ENCODE assay signal across 28 mouse cellular contexts in the genomic region with DNA sequence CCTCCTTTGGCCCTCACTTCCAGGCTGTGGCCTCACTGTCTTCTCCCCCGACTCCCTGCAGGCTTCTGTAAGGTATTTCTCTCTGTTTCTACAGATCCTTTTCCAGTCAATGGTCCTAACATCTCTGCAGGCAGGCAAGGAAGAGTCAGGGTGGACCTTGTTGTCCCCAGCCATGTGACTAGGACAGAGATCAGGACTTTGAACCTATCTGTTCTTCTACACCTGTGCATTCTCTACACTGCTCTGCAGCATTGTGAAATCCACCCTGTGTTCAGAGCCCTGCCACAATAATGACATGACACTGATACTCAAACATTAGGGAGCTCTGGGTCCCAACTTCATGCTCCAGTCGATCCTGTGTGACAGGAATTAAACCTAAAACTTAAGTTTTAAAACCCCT. TPM values are rescaled to one million over a fixed set of nuclear protein-coding genes. Genes with fewer than 3 reads are reported as not detected.
A peak's percentile ranks its signal among the peaks of the same experiment; 100 is the strongest.
DNase-seq lines count a peak whose midpoint lies in the region; ATAC-seq and TF ChIP-seq lines count a peak whose summit lies in the region.
"Had no signal": no experiment of that assay in that cellular context is flagged by ENCODE, and none has a peak within 500 bp of the region (broad histone marks: within the 10 kb centered on the region; RNA-seq: fewer than 3 reads in every experiment).

No protein-coding gene starts in this region.

- no peak for DNase-seq in heart, embryonic 10.5 days (ENCODE audit: low spot score)
- peak; percentile 25 for DNase-seq in kidney, postnatal 14 days
- peak; percentile 14 to 22 (median 17) for DNase-seq in liver, embryonic 14.5 days (ENCODE audit: low read depth in 3 of 3, low spot score in 3 of 3)
- DNase-seq in frontal cortex, adult 2 months (ENCODE audit: extremely low spot score in 1 of 2, low spot score in 1 of 2), result no peak
- no peak for DNase-seq in thymus, postnatal 36 days
- DNase-seq: adrenal gland, adult 8-10 months; cerebellum, adult 2 months; cerebellum, postnatal 14 days; heart, adult 2 months; heart, postnatal 36 days; layer of hippocampus, postnatal 36 days; lung, postnatal 36 days; thymus, postnatal 14 days had no signal

- H3K27me3 ChIP-seq in heart, embryonic 14.5 days (ENCODE audit: control insufficient read depth, insufficient read depth, low read length), result no peaks in the 10 kb centered on the region
- no peaks in the 10 kb centered on the region for H3K27me3 ChIP-seq in heart, embryonic 10.5 days (ENCODE audit: insufficient read depth, poor library complexity, severe bottlenecking)
- no peaks in the 10 kb centered on the region for H3K27me3 ChIP-seq in kidney, embryonic 14.5 days (ENCODE audit: control insufficient read depth, insufficient read depth, low read length)
- H3K27me3 ChIP-seq in intestine, embryonic 15.5 days (replicated peaks), result no peaks in the 10 kb centered on the region
- H3K27me3 ChIP-seq in liver, embryonic 14.5 days (ENCODE audit: control insufficient read depth, insufficient read depth, low read length), result no peaks in the 10 kb centered on the region
- H3K27me3 ChIP-seq: limb, embryonic 15.5 days; neural tube, embryonic 12.5 days had no signal

- H3K9me3 ChIP-seq in heart, embryonic 14.5 days (ENCODE audit: control insufficient read depth, low read length), result no peaks in the 10 kb centered on the region
- H3K9me3 ChIP-seq in heart, embryonic 10.5 days, result no peaks in the 10 kb centered on the region
- H3K9me3 ChIP-seq in kidney, embryonic 14.5 days (ENCODE audit: control insufficient read depth, low read length), result no peaks in the 10 kb centered on the region
- H3K9me3 ChIP-seq in intestine, embryonic 15.5 days, result no peaks in the 10 kb centered on the region
- H3K9me3 ChIP-seq in liver, embryonic 14.5 days (ENCODE audit: control insufficient read depth, low read length), result no peaks in the 10 kb centered on the region
- H3K9me3 ChIP-seq: G1E; limb, embryonic 10.5 days; limb, embryonic 15.5 days; neural tube, embryonic 12.5 days had no signal

- H3K4me3 ChIP-seq in heart, embryonic 14.5 days (ENCODE audit: control insufficient read depth in 1 of 2, insufficient read depth in 1 of 2, low read depth in 1 of 2, low read length in 2 of 2), result no peak overlapping the region
- H3K4me3 ChIP-seq in heart, embryonic 10.5 days, result no peak overlapping the region
- H3K4me3 ChIP-seq in kidney, embryonic 14.5 days (ENCODE audit: low read length), result no peak overlapping the region
- H3K4me3 ChIP-seq in intestine, embryonic 15.5 days (replicated peaks), result no peak overlapping the region
- H3K4me3 ChIP-seq in liver, embryonic 14.5 days (ENCODE audit: insufficient read depth in 1 of 2, low read depth in 2 of 2, low read length in 2 of 2), result no peak overlapping the region
- H3K4me3 ChIP-seq: erythroblast, embryonic 14.5 days; heart, adult 2 months; limb, embryonic 10.5 days; limb, embryonic 15.5 days; myocyte; neural tube, embryonic 12.5 days had no signal

- H3K27ac ChIP-seq in heart, embryonic 14.5 days (replicated peaks in 1 of 2; ENCODE audit: control insufficient read depth in 1 of 2, insufficient read depth in 1 of 2, low read depth in 2 of 2, low read length in 2 of 2), result peak overlapping the region; percentile 2 to 29; a peak in 1 of 4 replicates
- no peak overlapping the region for H3K27ac ChIP-seq in heart, embryonic 10.5 days
- H3K27ac ChIP-seq in kidney, embryonic 14.5 days (ENCODE audit: low read depth, low read length), result no peak overlapping the region
- no peak overlapping the region for H3K27ac ChIP-seq in intestine, embryonic 15.5 days
- no peak overlapping the region for H3K27ac ChIP-seq in liver, embryonic 14.5 days
- H3K27ac ChIP-seq: heart, adult 2 months; hindbrain, embryonic 14.5 days; limb, embryonic 10.5 days; limb, embryonic 15.5 days; neural tube, embryonic 12.5 days had no signal

- H3K9ac ChIP-seq in heart, embryonic 14.5 days (ENCODE audit: low read length), result no peak overlapping the region
- no peak overlapping the region for H3K9ac ChIP-seq in kidney, embryonic 14.5 days (ENCODE audit: low read depth, low read length)
- H3K9ac ChIP-seq in intestine, embryonic 15.5 days, result no peak overlapping the region
- no peak overlapping the region for H3K9ac ChIP-seq in liver, embryonic 14.5 days (replicated peaks)
- H3K9ac ChIP-seq: hindbrain, embryonic 14.5 days; limb, embryonic 15.5 days; neural tube, embryonic 12.5 days had no signal

- no peaks in the 10 kb centered on the region for H3K36me3 ChIP-seq in heart, embryonic 14.5 days (ENCODE audit: control insufficient read depth, insufficient read depth, low read length)
- H3K36me3 ChIP-seq in heart, embryonic 10.5 days, result no peaks in the 10 kb centered on the region
- no peaks in the 10 kb centered on the region for H3K36me3 ChIP-seq in kidney, embryonic 14.5 days (ENCODE audit: control insufficient read depth, insufficient read depth, low read length)
- H3K36me3 ChIP-seq in intestine, embryonic 15.5 days, result no peaks in the 10 kb centered on the region
- no peaks in the 10 kb centered on the region for H3K36me3 ChIP-seq in liver, embryonic 14.5 days (replicated peaks; ENCODE audit: control insufficient read depth, insufficient read depth, low read depth)
- H3K36me3 ChIP-seq: G1E; limb, embryonic 10.5 days; limb, embryonic 15.5 days; neural tube, embryonic 12.5 days had no signal

- no peak for TF ChIP-seq CTCF in liver, embryonic 14.5 days (IDR thresholded peaks at IDR 0.05; ENCODE audit: low read depth)

- H3K4me2 ChIP-seq in heart, embryonic 14.5 days (ENCODE audit: low read length), result no peak overlapping the region
- H3K4me2 ChIP-seq in kidney, embryonic 14.5 days (replicated peaks; ENCODE audit: low read depth, low read length), result no peak overlapping the region
- H3K4me2 ChIP-seq in intestine, embryonic 15.5 days (replicated peaks), result no peak overlapping the region
- H3K4me2 ChIP-seq in liver, embryonic 14.5 days (ENCODE audit: low read depth), result no peak overlapping the region
- H3K4me2 ChIP-seq: hindbrain, embryonic 14.5 days; limb, embryonic 15.5 days; midbrain, embryonic 11.5 days; neural tube, embryonic 12.5 days had no signal

- 66% methylated on average over 2 of the region's 2 CpGs for WGBS in heart, embryonic 14.5 days
- WGBS in heart, embryonic 10.5 days, result 53% methylated on average over 2 of the region's 2 CpGs
- WGBS in kidney, embryonic 14.5 days, result 61% methylated on average over 2 of the region's 2 CpGs
- WGBS in intestine, embryonic 15.5 days, result 68% methylated on average over 2 of the region's 2 CpGs
- 43% methylated on average over 2 of the region's 2 CpGs for WGBS in liver, embryonic 14.5 days (ENCODE audit: insufficient replicate concordance)

- no peaks in the 10 kb centered on the region; a peak in 1 of 4 replicates for H3K4me1 ChIP-seq in heart, embryonic 14.5 days (ENCODE audit: control insufficient read depth in 2 of 2, insufficient read depth in 2 of 2, low read length in 2 of 2)
- no peaks in the 10 kb centered on the region for H3K4me1 ChIP-seq in heart, embryonic 10.5 days
- H3K4me1 ChIP-seq in kidney, embryonic 14.5 days (ENCODE audit: control insufficient read depth, insufficient read depth, low read length), result no peaks in the 10 kb centered on the region
- no peaks in the 10 kb centered on the region for H3K4me1 ChIP-seq in intestine, embryonic 15.5 days (replicated peaks)
- H3K4me1 ChIP-seq in liver, embryonic 14.5 days (replicated peaks; ENCODE audit: control insufficient read depth in 2 of 2, insufficient read depth in 2 of 2, low read length in 1 of 2), result no peaks in the 10 kb centered on the region
- H3K4me1 ChIP-seq: limb, embryonic 10.5 days; limb, embryonic 15.5 days; neural tube, embryonic 12.5 days had no signal

- TF ChIP-seq EP300 in liver, embryonic 14.5 days (IDR thresholded peaks at IDR 0.05; ENCODE audit: low read depth), result no peak

- no peak for ATAC-seq in heart, embryonic 14.5 days (ENCODE audit: insufficient number of reproducible peaks, insufficient read depth, low FRiP score, low read depth)
- no peak for ATAC-seq in kidney, embryonic 14.5 days (ENCODE audit: low FRiP score, low TSS enrichment)
- peak; percentile 89 for ATAC-seq in intestine, embryonic 15.5 days
- ATAC-seq in liver, embryonic 14.5 days (ENCODE audit: insufficient read depth), result peak; percentile 71; the same call in 1 of the 2 replicates
- ATAC-seq: forebrain, embryonic 16.5 days; midbrain, embryonic 16.5 days had no signal

RNA-seq across cellular contexts. Expression of a gene that starts 12.2 kb away (rescaled TPM):
- not detected in 2 replicates for polyA plus RNA-seq in heart, embryonic 14.5 days (2014; fragmentation: Nextera tagmentation; extraction: Ambion mirVana)
- polyA plus RNA-seq in heart, embryonic 10.5 days (2016; fragmentation: Nextera tagmentation; extraction: Ambion mirVana), result 0.28 and 7.4 TPM in 2 replicates
- polyA plus RNA-seq in kidney, embryonic 14.5 days (2014; fragmentation: Nextera tagmentation; extraction: Ambion mirVana), result 3.4 and 8.6 TPM in 2 replicates
- polyA plus RNA-seq in intestine, embryonic 15.5 days (2015; fragmentation: Nextera tagmentation; extraction: Ambion mirVana), result 9.5 and 11.6 TPM in 2 replicates
- 158 and 168 TPM in 2 replicates for polyA plus RNA-seq in liver, embryonic 14.5 days (2012; rRNA removed)
- 329 and 371 TPM in 2 replicates for polyA plus RNA-seq in liver, embryonic 14.5 days (2014; fragmentation: Nextera tagmentation; extraction: Ambion mirVana)
- 1.4 TPM in 2 replicates for polyA plus RNA-seq in frontal cortex, adult 2 months (2012; rRNA removed)
- polyA plus RNA-seq: erythroblast, embryonic 14.5 days; forebrain, embryonic 11.5 days; G1E; heart, adult 2 months; limb, embryonic 10.5 days; midbrain, embryonic 11.5 days; myocyte; neural tube, embryonic 12.5 days; small intestine, adult 2 months had no signal

Comparison
In these comparisons a context has a peak if more than half of its experiments do, and no peak if none do; other contexts are left out.
1. H3K27ac ChIP-seq: peak in heart, embryonic 14.5 days (2 of 2); none in heart, embryonic 10.5 days (single experiment), kidney, embryonic 14.5 days (single experiment), intestine, embryonic 15.5 days (single experiment) and liver, embryonic 14.5 days (single experiment).
2. ATAC-seq: peak in intestine, embryonic 15.5 days (single experiment) and liver, embryonic 14.5 days (single experiment); none in heart, embryonic 14.5 days (single experiment) and kidney, embryonic 14.5 days (single experiment).
3. DNase-seq: peak in kidney, postnatal 14 days (single experiment) and liver, embryonic 14.5 days (3 of 3); none in heart, embryonic 10.5 days (single experiment), frontal cortex, adult 2 months (0 of 2) and thymus, postnatal 36 days (0 of 2).
4. RNA of a gene that starts 12.2 kb away (polyA plus RNA-seq): 158 to 371 TPM in liver, embryonic 14.5 days; 9.5 to 11.6 TPM in intestine, embryonic 15.5 days, 3.4 to 8.6 TPM in kidney, embryonic 14.5 days, 0.28 to 7.4 TPM in heart, embryonic 10.5 days, 1.4 TPM in frontal cortex, adult 2 months and not detected in heart, embryonic 14.5 days; every median in the first group is over 10 times any median in the second.